ENCODE assay signal across 19 mouse cellular contexts in the genomic region with DNA sequence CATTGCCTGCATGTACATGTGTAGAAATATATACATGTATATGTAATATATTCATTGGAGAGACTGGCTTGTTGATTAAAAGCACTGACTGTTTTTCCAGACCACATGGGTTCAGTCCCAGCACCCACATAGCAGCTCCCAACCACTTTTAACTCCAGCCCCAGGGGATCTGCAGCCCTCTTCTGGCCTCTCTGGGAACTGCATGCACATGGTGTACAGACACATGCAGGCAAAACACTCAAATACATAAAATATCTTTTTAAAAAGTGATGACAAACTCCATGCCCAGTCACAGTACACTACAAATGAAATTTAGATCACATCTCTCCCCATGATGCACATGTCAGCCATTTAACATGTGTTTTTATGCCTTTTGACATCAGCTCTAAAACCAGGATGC. TPM values are rescaled to one million over a fixed set of nuclear protein-coding genes. Genes with fewer than 3 reads are reported as not detected.
A peak's percentile ranks its signal among the peaks of the same experiment; 100 is the strongest.
DNase-seq lines count a peak whose midpoint lies in the region; ATAC-seq and TF ChIP-seq lines count a peak whose summit lies in the region.
"Had no signal": no experiment of that assay in that cellular context is flagged by ENCODE, and none has a peak within 500 bp of the region (broad histone marks: within the 10 kb centered on the region; RNA-seq: fewer than 3 reads in every experiment).

No protein-coding gene starts in this region.

- no peaks in the 10 kb centered on the region for H3K79me2 ChIP-seq in heart, adult 2 months (replicated peaks; ENCODE audit: control insufficient read depth, insufficient read depth, low read length)

- no peak overlapping the region for H3K27ac ChIP-seq in heart, adult 2 months
- no peak overlapping the region for H3K27ac ChIP-seq in lung, embryonic 14.5 days (ENCODE audit: low read depth)
- no peak overlapping the region for H3K27ac ChIP-seq in ES-E14 (ENCODE audit: insufficient read depth, low read depth, low read length, poor library complexity, severe bottlenecking)
- no peak overlapping the region for H3K27ac ChIP-seq in small intestine, adult 2 months (ENCODE audit: insufficient read depth, low read depth, low read length)
- no peak overlapping the region for H3K27ac ChIP-seq in hindbrain, embryonic 10.5 days
- H3K27ac ChIP-seq: embryonic facial prominence, embryonic 12.5 days; kidney, embryonic 15.5 days; limb, embryonic 12.5 days; neural tube, embryonic 15.5 days had no signal

- no peaks in the 10 kb centered on the region for H3K4me1 ChIP-seq in heart, adult 2 months (ENCODE audit: control insufficient read depth, insufficient read depth, low read length)
- H3K4me1 ChIP-seq in lung, embryonic 14.5 days (ENCODE audit: insufficient read depth), result no peaks in the 10 kb centered on the region
- 0 out of 4 replicates have a peak, but pooled peaks cover 0 to 2% of the 10 kb centered on the region in 2 experiments for H3K4me1 ChIP-seq in ES-E14 (ENCODE audit: control insufficient read depth in 2 of 2, insufficient read depth in 2 of 2, low read length in 2 of 2, poor library complexity in 1 of 2)
- H3K4me1 ChIP-seq in small intestine, adult 2 months (ENCODE audit: control insufficient read depth, insufficient read depth, insufficient read length, low read length), result no peaks in the 10 kb centered on the region
- peaks cover 12% of the 10 kb centered on the region; the same call in 1 of the 2 replicates for H3K4me1 ChIP-seq in hindbrain, embryonic 10.5 days (replicated peaks)

- H3K27me3 ChIP-seq in heart, adult 2 months (ENCODE audit: control insufficient read depth, insufficient read depth, low read length), result peaks cover 1% of the 10 kb centered on the region; the same call in 1 of the 2 replicates
- H3K27me3 ChIP-seq in lung, embryonic 14.5 days (ENCODE audit: insufficient read depth, low read length), result no peaks in the 10 kb centered on the region
- H3K27me3 ChIP-seq in small intestine, adult 2 months (ENCODE audit: control insufficient read depth, insufficient read depth, low read length), result no peaks in the 10 kb centered on the region
- H3K27me3 ChIP-seq in hindbrain, embryonic 10.5 days (ENCODE audit: insufficient read depth, poor library complexity, severe bottlenecking), result peaks cover 7% of the 10 kb centered on the region
- H3K27me3 ChIP-seq: embryonic facial prominence, embryonic 12.5 days; heart, embryonic 12.5 days; kidney, embryonic 15.5 days; limb, embryonic 12.5 days; neural tube, embryonic 15.5 days had no signal

- intact Hi-C loops in heart, adult 2 months (cut with DNase I), result no loop called here
- intact Hi-C loops in heart, postnatal 36 days (cut with DNase I), result no loop called here

- no peaks in the 10 kb centered on the region for H3K9me3 ChIP-seq in lung, embryonic 14.5 days (ENCODE audit: low read depth, low read length)
- H3K9me3 ChIP-seq in ES-E14 (ENCODE audit: control insufficient read depth, insufficient read depth, low read depth, low read length), result no peaks in the 10 kb centered on the region
- peaks cover 10% of the 10 kb centered on the region for H3K9me3 ChIP-seq in hindbrain, embryonic 10.5 days
- H3K9me3 ChIP-seq: kidney, embryonic 15.5 days; neural tube, embryonic 15.5 days had no signal

- no peak overlapping the region for H3K9ac ChIP-seq in heart, adult 2 months (ENCODE audit: low read depth, low read length)
- H3K9ac ChIP-seq in lung, embryonic 14.5 days, result no peak overlapping the region
- H3K9ac ChIP-seq in ES-E14 (ENCODE audit: insufficient read depth, low read depth, low read length, poor library complexity, severe bottlenecking), result no peak overlapping the region
- H3K9ac ChIP-seq: embryonic facial prominence, embryonic 12.5 days; heart, embryonic 12.5 days; kidney, embryonic 15.5 days; limb, embryonic 12.5 days; liver, postnatal 0 days; neural tube, embryonic 15.5 days had no signal

- no peak for ATAC-seq in lung, embryonic 14.5 days (ENCODE audit: insufficient read depth)
- ATAC-seq: liver, postnatal 0 days had no signal

- peak; percentile 25 for TF ChIP-seq CTCF in heart, adult 2 months (IDR thresholded peaks at IDR 0.05)
- peak; percentile 37 for TF ChIP-seq CTCF in lung, embryonic 14.5 days (IDR thresholded peaks at IDR 0.05; ENCODE audit: low read depth)
- TF ChIP-seq CTCF in small intestine, adult 2 months (IDR thresholded peaks at IDR 0.05; ENCODE audit: extremely low read depth, insufficient read length, insufficient replicate concordance, low read depth, low read length), result peak; percentile 14; the same call in 1 of the 2 replicates

- in situ Hi-C loops in ES-E14 (cut with MboI; ENCODE audit: low sequenced_read_pairs in 2 of 2, unreplicated experiment in 2 of 2), result no loop called here

- no peak for TF ChIP-seq POLR2A in heart, adult 2 months (IDR thresholded peaks at IDR 0.05; ENCODE audit: insufficient read depth, low read depth, low read length)
- no peak for TF ChIP-seq POLR2A in small intestine, adult 2 months (IDR thresholded peaks at IDR 0.05; ENCODE audit: low read depth, low read length)

- TF ChIP-seq EP300 in heart, adult 2 months (IDR thresholded peaks at IDR 0.05; ENCODE audit: insufficient read depth, low read depth, low read length), result no peak

- DNase-seq in heart, adult 2 months, result no peak
- no peak for DNase-seq in heart, postnatal 36 days
- DNase-seq in lung, embryonic 14.5 days, result no peak
- DNase-seq in lung, postnatal 10 days, result no peak
- DNase-seq in ES-E14 (ENCODE audit: low read depth, low spot score), result peak; percentile 30
- DNase-seq in hindbrain, embryonic 10.5 days (ENCODE audit: low spot score), result no peak
- no peak for DNase-seq in kidney, adult 11 months
- DNase-seq: adrenal gland, postnatal 10 days; cerebellum, adult 8-10 months; gastrocnemius, postnatal 36 days; liver, postnatal 0 days; lung, postnatal 36 days; thymus, adult 2 months had no signal

- no peak overlapping the region for H3K4me3 ChIP-seq in heart, adult 2 months
- no peak overlapping the region for H3K4me3 ChIP-seq in lung, embryonic 14.5 days (ENCODE audit: low read depth, low read length)
- H3K4me3 ChIP-seq in ES-E14 (ENCODE audit: insufficient read depth in 1 of 2, low read depth in 1 of 2, low read length in 2 of 2, poor library complexity in 1 of 2, severe bottlenecking in 1 of 2), result no peak overlapping the region
- H3K4me3 ChIP-seq in small intestine, adult 2 months (ENCODE audit: low read depth, low read length), result no peak overlapping the region
- H3K4me3 ChIP-seq in hindbrain, embryonic 10.5 days, result no peak overlapping the region
- H3K4me3 ChIP-seq: embryonic facial prominence, embryonic 12.5 days; heart, embryonic 12.5 days; kidney, embryonic 15.5 days; limb, embryonic 12.5 days; neural tube, embryonic 15.5 days had no signal

- no peaks in the 10 kb centered on the region for H3K36me3 ChIP-seq in heart, adult 2 months (ENCODE audit: control insufficient read depth, insufficient read depth, low read length)
- no peaks in the 10 kb centered on the region for H3K36me3 ChIP-seq in lung, embryonic 14.5 days (ENCODE audit: insufficient read depth)
- H3K36me3 ChIP-seq in ES-E14 (ENCODE audit: control insufficient read depth, insufficient read depth, low read length, poor library complexity, severe bottlenecking), result no peaks in the 10 kb centered on the region
- no peaks in the 10 kb centered on the region for H3K36me3 ChIP-seq in small intestine, adult 2 months (ENCODE audit: control insufficient read depth, insufficient read depth, low read length)
- no peaks in the 10 kb centered on the region for H3K36me3 ChIP-seq in hindbrain, embryonic 10.5 days
- H3K36me3 ChIP-seq: embryonic facial prominence, embryonic 12.5 days; heart, embryonic 12.5 days; kidney, embryonic 15.5 days; limb, embryonic 12.5 days; neural tube, embryonic 15.5 days had no signal

- no peak overlapping the region for H3K4me2 ChIP-seq in lung, embryonic 14.5 days
- H3K4me2 ChIP-seq: embryonic facial prominence, embryonic 12.5 days; heart, embryonic 12.5 days; kidney, embryonic 15.5 days; limb, embryonic 12.5 days; neural tube, embryonic 15.5 days had no signal

TF ChIP-seq in ES-E14, 5 proteins besides CTCF, POLR2A, EP300 and RAD21:
- TF ChIP-seq MAFK (IDR thresholded peaks at IDR 0.05; ENCODE audit: insufficient read depth, low read depth, low read length), result no peak
- no peak for TF ChIP-seq HCFC1 (IDR thresholded peaks at IDR 0.05; ENCODE audit: borderline replicate concordance, insufficient read depth, low read length)
- TF ChIP-seq ZNF384 (IDR thresholded peaks at IDR 0.05; ENCODE audit: low read depth, low read length), result no peak
- no peak for TF ChIP-seq ZC3H11A (IDR thresholded peaks at IDR 0.05; ENCODE audit: borderline replicate concordance, low read depth, low read length)
- TF ChIP-seq CHD2 (IDR thresholded peaks at IDR 0.05; ENCODE audit: low read depth, low read length), result no peak

RNA-seq across cellular contexts. Expression of a gene that starts 30.5 kb away (rescaled TPM):
- total RNA-seq in heart, adult 2 months (2021), result under 1 TPM in 1 of 2 experiments, not detected in 1; 0.39 TPM
- polyA plus RNA-seq in heart, adult 2 months (2012; rRNA removed), result 0.23 and 0.41 TPM in 2 replicates
- total RNA-seq in heart, postnatal 36 days (2021), result under 1 TPM in 1 of 2 experiments, not detected in 1; 0.24 TPM
- polyA plus RNA-seq in lung, embryonic 14.5 days (2014; fragmentation: Nextera tagmentation; extraction: Ambion mirVana), result 2.8 and 3.6 TPM in 2 replicates
- total RNA-seq in ES-E14 (2012; rRNA removed), result 2.7 and 3.5 TPM in 2 replicates
- polyA plus RNA-seq in small intestine, adult 2 months (2012; rRNA removed), result 0.34 and 3.2 TPM in 2 replicates
- 12.2 and 17.5 TPM in 2 replicates for polyA plus RNA-seq in hindbrain, embryonic 10.5 days (2016; fragmentation: Nextera tagmentation; extraction: Ambion mirVana)
